Mouse (Mus musculus): ENCODE measurements around the gene Nr0b2.

GRCm38 (mm10) chr4:133569291-133570065 lies 16.3 kb downstream of the Nr0b2 start:
- TF ChIP-seq CTCF (IDR thresholded peaks at IDR 0.05; ENCODE audit: control insufficient read depth, insufficient read depth, insufficient read length) (no peak), CEBPB (IDR thresholded peaks at IDR 0.05; ENCODE audit: low read depth) (no peak), MAX (IDR thresholded peaks at IDR 0.05) (no peak), MYOG (IDR thresholded peaks at IDR 0.05; ENCODE audit: control insufficient read depth, extremely low read depth, insufficient read length) (no peak), FOSL1 (IDR thresholded peaks at IDR 0.05; ENCODE audit: insufficient read depth, low read length, poor library complexity, severe bottlenecking) (no peak)

Measured in C2C12 (cell line).